Mouse (Mus musculus) neural tube, embryonic 14.5 days (tissue): ENCODE data around the gene Gm884. TPM values are rescaled to one million over a fixed set of nuclear protein-coding genes. Genes with fewer than 3 reads are reported as not detected.
A peak's percentile ranks its signal among the peaks of the same experiment; 100 is the strongest.

Experiments
- ATAC-seq: fragments of 200-750 bp; cut with Nextera tagmentation; 2 replicates; pipeline ENCODE4 v1.8.0; 2017; ENCODE audit warnings: low read depth, mild to moderate bottlenecking, moderate TSS enrichment, moderate library complexity
- H3K27ac ChIP-seq: fragments of 300-500 bp; sonication (generic); 2 replicates; pipeline ENCODE4 v1.5.1; 2014; ENCODE audit warnings: low read depth, mild to moderate bottlenecking, control low read depth, low read length, moderate library complexity, mixed read lengths
- H3K27me3 ChIP-seq: fragments of 300-500 bp; sonication (generic); 2 replicates; pipeline ENCODE4 v1.6.1; 2014; ENCODE audit warnings: low read length; ENCODE audit not compliant: control insufficient read depth, insufficient read depth
- H3K36me3 ChIP-seq: fragments of 300-500 bp; sonication (generic); 2 replicates; pipeline ENCODE4 v1.6.1; 2014; ENCODE audit warnings: low read length, mixed read lengths; ENCODE audit not compliant: control insufficient read depth, insufficient read depth
- H3K4me1 ChIP-seq: fragments of 300-500 bp; sonication (generic); 2 replicates; pipeline ENCODE4 v1.6.1; 2014; ENCODE audit warnings: low read length; ENCODE audit not compliant: control insufficient read depth, insufficient read depth
- H3K4me2 ChIP-seq: fragments of 300-500 bp; sonication (generic); 2 replicates; pipeline ENCODE4 v1.6.1; 2014; ENCODE audit warnings: mild to moderate bottlenecking, low read depth, low read length, control low read depth
- H3K4me3 ChIP-seq: fragments of 300-500 bp; sonication (generic); 2 replicates; pipeline ENCODE4 v1.5.1; 2014; ENCODE audit warnings: low read depth, low read length, control low read depth, mixed read lengths
- H3K9ac ChIP-seq: fragments of 300-500 bp; sonication (generic); replicated peaks from 2 replicates; pipeline ENCODE4 v1.6.1; 2014; ENCODE audit warnings: low read depth, mild to moderate bottlenecking, control low read depth, low read length, mixed read lengths
- H3K9me3 ChIP-seq: fragments of 300-500 bp; sonication (generic); 2 replicates; pipeline ENCODE4 v1.6.1; 2016; ENCODE audit warnings: low read length; ENCODE audit not compliant: control insufficient read depth
- WGBS: fragments of 180-500 bp; shearing (Covaris S2); extraction: QIAGEN DNeasy Blood & Tissue Kit; methylation state at CpG from one replicate; pipeline ENCODE4 v1.1.7; 2014; 5-methylcytosine and 5-hydroxymethylcytosine counted together
- polyA plus RNA-seq: library from polyadenylated mRNA; unstranded; fragments of >200 nt; fragmentation: Nextera tagmentation; extraction: Ambion mirVana; gene quantifications from 2 replicates; pipeline ENCODE4 v1.2.1, GENCODE M21; 2014

Gene Gm884
- polyA plus RNA-seq = not detected in 2 replicates

DNA sequence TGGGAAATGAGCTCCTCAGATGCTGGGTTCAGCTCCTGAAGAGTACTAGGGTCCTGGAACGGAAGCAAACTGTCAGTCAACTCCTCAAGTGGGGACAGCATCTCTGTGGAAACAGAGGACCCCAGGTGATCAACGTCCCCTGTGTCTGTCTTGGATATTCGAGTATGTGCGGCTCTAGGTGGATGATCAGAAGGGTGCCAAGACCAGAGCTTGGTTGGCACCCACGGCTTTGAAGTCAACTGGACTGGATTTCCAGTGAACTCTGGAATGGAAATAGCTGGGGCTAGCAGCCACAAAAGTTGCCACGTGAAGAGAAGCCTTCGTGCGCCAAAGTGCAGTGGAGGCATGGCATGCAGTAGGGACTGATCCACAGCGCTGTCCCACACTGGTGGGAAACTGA, at the start of gene Gm884:
Gene Gm884 (minus strand): TSS at position 101 of the 400 bp plus-strand sequence.
- no peaks in the 10 kb centered on the region for H3K4me1 ChIP-seq
- no peak within 1 kb of the TSS for H3K27ac ChIP-seq
- H3K36me3 ChIP-seq = no peaks in the 10 kb centered on the region
- 83% methylated on average over 9 of the region's 9 CpGs for WGBS
- no peak for ATAC-seq
- no peak within 1 kb of the TSS for H3K9ac ChIP-seq
- H3K4me3 ChIP-seq = no peak within 1 kb of the TSS
- no peaks in the 10 kb centered on the region for H3K27me3 ChIP-seq
- no peaks in the 10 kb centered on the region for H3K9me3 ChIP-seq
- H3K4me2 ChIP-seq = no peak within 1 kb of the TSS

GRCm38 (mm10) chr11:103666907-103667426, 46.0 kb upstream of the Gm884 start:
- ATAC-seq = no peak
- Histone ChIP-seq H3K4me2 (no peak overlapping the region), H3K9ac (no peak overlapping the region), H3K4me1 (0 out of 2 replicates have a peak, but pooled peaks cover 9% of the 10 kb centered on the region), H3K36me3 (no peaks in the 10 kb centered on the region), H3K9me3 (no peaks in the 10 kb centered on the region), H3K27me3 (no peaks in the 10 kb centered on the region), H3K4me3 (no peak overlapping the region), H3K27ac (no peak overlapping the region)
- 56% methylated on average over 13 of the region's 13 CpGs for WGBS

DNA sequence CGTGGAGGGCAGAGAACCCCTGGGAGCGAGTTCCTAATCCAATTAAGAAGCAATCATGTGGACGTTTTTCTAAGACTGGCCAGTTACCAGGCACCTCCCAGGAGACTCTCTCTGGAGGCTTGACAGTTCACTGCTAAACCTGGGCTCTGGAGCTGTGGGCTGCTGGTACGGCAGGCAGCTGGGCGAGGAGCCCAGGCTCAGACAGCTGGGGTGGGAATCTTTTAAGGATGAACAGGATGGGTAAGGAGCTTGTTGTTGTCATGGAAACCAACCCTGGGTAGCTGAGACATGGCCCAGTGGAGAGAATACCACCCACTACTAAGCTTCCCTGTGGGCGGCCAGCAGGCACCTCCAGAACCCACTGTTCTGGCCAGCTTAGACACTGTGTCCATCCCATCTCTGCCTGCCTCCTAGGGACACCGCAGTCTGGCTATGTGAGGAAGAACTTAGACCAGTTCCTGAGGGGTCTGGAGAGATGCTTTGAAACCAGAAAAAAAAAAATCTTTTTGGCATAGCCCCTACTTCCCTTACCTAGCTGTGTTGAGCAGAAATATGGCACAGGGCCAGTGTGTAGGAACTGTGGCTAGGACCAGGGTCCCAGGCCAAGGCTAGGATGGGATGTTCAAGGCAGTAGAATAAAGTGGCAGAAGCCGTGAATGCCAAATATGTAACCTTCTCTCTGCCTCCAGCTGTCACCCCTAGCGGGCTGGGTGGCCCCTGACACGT, 45.4 kb upstream of the Gm884 start:
- Histone ChIP-seq H3K36me3 (no peaks in the 10 kb centered on the region), H3K4me1 (0 out of 2 replicates have a peak, but pooled peaks cover 9% of the 10 kb centered on the region), H3K4me3 (no peak overlapping the region), H3K27me3 (no peaks in the 10 kb centered on the region), H3K9ac (no peak overlapping the region), H3K9me3 (no peaks in the 10 kb centered on the region), H3K27ac (no peak overlapping the region), H3K4me2 (no peak overlapping the region)
- peak; percentile 79 for ATAC-seq
- 33% methylated on average over 10 of the region's 10 CpGs for WGBS

GRCm38 (mm10) chr11:103665695-103666094, 44.8 kb upstream of the Gm884 start:
- WGBS = 77% methylated on average over 1 of the region's 1 CpGs
- Histone ChIP-seq H3K4me3 (no peak overlapping the region), H3K9me3 (no peaks in the 10 kb centered on the region), H3K27me3 (no peaks in the 10 kb centered on the region), H3K9ac (no peak overlapping the region; the same call in 1 of the 2 replicates), H3K4me1 (0 out of 2 replicates have a peak, but pooled peaks cover 9% of the 10 kb centered on the region), H3K36me3 (no peaks in the 10 kb centered on the region), H3K27ac (no peak overlapping the region), H3K4me2 (no peak overlapping the region)
- ATAC-seq = no peak

GRCm38 (mm10) chr11:103663119-103663518, 42.2 kb upstream of the Gm884 start:
- Histone ChIP-seq H3K4me3 (no peak overlapping the region), H3K9me3 (no peaks in the 10 kb centered on the region), H3K36me3 (no peaks in the 10 kb centered on the region), H3K4me2 (no peak overlapping the region), H3K27me3 (no peaks in the 10 kb centered on the region), H3K27ac (no peak overlapping the region), H3K4me1 (0 out of 2 replicates have a peak, but pooled peaks cover 9% of the 10 kb centered on the region), H3K9ac (no peak overlapping the region)
- no peak for ATAC-seq
- 87% methylated on average over 8 of the region's 8 CpGs for WGBS

DNA sequence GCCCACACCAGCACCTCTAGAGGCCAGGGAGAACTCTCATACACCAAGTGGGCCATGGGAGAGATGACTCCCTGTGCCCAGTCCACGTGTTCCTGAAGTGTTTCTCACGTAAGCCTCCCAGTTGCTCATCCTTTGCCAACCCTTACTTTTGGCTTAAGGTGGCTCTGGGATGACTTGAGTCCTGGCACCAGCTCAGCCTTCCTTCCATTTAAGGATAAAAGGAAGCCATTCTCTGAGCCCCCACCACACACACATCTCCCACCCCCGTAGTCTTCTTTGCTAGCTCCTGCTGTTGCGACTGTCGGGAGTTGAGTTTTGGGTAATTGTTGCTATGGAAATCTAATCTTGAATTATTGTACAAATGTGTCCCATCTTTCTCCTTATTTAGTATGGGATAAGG, 41.6 kb upstream of the Gm884 start:
- H3K36me3 ChIP-seq = no peaks in the 10 kb centered on the region
- WGBS = 81% methylated on average over 5 of the region's 5 CpGs
- no peak overlapping the region for H3K4me2 ChIP-seq
- no peak overlapping the region for H3K27ac ChIP-seq
- no peak overlapping the region for H3K4me3 ChIP-seq
- ATAC-seq = no peak
- no peak overlapping the region for H3K9ac ChIP-seq
- H3K27me3 ChIP-seq = no peaks in the 10 kb centered on the region
- 0 out of 2 replicates have a peak, but pooled peaks cover 9% of the 10 kb centered on the region for H3K4me1 ChIP-seq
- H3K9me3 ChIP-seq = no peaks in the 10 kb centered on the region

DNA sequence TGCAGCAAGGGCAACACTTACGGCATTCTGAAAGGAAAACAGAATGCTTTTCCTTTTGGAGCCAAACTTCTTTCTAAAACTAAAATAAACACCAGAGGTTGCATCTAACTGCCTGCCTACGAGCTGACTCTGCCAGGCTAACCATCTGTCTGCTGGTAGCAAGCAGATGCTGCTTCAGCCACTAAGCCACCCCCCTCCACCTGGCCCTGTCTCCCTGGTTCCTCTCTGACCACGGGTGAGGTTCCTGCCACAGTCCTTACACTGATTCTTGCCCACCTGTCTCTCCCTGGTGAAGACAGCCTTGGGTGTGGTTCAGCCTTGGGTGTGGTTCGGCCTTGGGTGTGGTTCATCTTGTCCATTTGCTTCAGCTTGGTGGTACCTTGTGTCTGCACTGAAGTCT, 40.9 kb upstream of the Gm884 start:
- ATAC-seq = no peak

DNA sequence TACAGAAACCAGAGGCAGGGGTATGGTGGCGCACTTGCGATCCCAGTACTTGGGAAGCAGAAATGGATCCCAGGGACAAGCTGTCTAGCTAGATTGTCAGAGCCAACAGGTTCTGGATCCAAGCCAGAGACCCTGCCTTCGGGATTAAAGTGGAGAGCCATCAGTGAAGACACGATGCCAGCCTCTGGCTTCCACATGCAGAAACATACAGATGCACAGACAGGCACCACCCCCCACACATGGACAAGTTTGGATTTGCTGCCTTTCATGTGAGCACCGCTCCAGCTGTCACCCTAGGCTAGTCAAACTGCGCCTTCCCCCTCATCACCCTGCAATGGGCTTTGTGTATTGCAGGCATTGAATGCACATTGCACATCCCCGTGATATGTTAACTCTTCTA, 37.2 kb upstream of the Gm884 start:
- Histone ChIP-seq H3K27ac (no peak overlapping the region), H3K4me2 (no peak overlapping the region), H3K36me3 (no peaks in the 10 kb centered on the region), H3K9ac (no peak overlapping the region), H3K9me3 (no peaks in the 10 kb centered on the region), H3K4me3 (no peak overlapping the region), H3K27me3 (no peaks in the 10 kb centered on the region), H3K4me1 (no peaks in the 10 kb centered on the region)
- 75% methylated on average over 7 of the region's 7 CpGs for WGBS
- ATAC-seq = no peak

More for the DNA sequence above, 40.9 kb upstream of the Gm884 start:
- WGBS = 57% methylated on average over 4 of the region's 4 CpGs
- H3K9ac ChIP-seq = no peak overlapping the region
- no peaks in the 10 kb centered on the region for H3K27me3 ChIP-seq
- no peak overlapping the region for H3K27ac ChIP-seq
- no peak overlapping the region for H3K4me2 ChIP-seq
- no peak overlapping the region for H3K4me3 ChIP-seq
- H3K4me1 ChIP-seq = 0 out of 2 replicates have a peak, but pooled peaks cover 7% of the 10 kb centered on the region
- H3K9me3 ChIP-seq = no peaks in the 10 kb centered on the region
- no peaks in the 10 kb centered on the region for H3K36me3 ChIP-seq

DNA sequence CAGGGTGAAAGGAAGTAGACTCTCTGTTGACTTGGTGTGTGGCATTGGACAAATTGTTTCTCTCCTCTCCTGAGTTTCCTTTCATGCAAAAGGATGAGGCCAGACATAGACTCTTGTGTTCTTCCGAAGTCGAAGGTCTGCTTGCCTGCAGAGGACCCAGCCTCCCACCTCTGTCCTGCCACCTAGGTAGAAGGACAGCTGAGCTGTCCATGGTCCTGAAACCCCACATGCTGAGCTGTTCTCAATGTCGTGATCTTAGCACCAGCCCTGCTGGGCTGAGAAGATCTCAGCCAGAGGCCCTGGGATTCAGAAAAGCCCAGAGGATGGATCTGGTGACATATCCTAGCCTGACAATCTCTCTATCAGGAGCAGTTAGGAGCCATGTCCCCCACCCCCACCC, 35.6 kb upstream of the Gm884 start:
- H3K4me2 ChIP-seq = no peak overlapping the region
- no peaks in the 10 kb centered on the region for H3K36me3 ChIP-seq
- WGBS = 15% methylated on average over 3 of the region's 3 CpGs
- H3K4me3 ChIP-seq = no peak overlapping the region
- peaks cover 8% of the 10 kb centered on the region for H3K27me3 ChIP-seq
- H3K9ac ChIP-seq = no peak overlapping the region
- ATAC-seq = no peak
- no peaks in the 10 kb centered on the region for H3K9me3 ChIP-seq
- no peaks in the 10 kb centered on the region for H3K4me1 ChIP-seq
- H3K27ac ChIP-seq = no peak overlapping the region
